Mouse (Mus musculus): ENCODE data around the gene Gm49450.
A peak's percentile ranks its signal among the peaks of the same experiment; 100 is the strongest.
"Not testable (repeated sequence)": the region's sequence is repeated elsewhere in the genome, so short reads cannot be mapped to it uniquely, and the experiment has no call there.

Gene Gm49450

DNA sequence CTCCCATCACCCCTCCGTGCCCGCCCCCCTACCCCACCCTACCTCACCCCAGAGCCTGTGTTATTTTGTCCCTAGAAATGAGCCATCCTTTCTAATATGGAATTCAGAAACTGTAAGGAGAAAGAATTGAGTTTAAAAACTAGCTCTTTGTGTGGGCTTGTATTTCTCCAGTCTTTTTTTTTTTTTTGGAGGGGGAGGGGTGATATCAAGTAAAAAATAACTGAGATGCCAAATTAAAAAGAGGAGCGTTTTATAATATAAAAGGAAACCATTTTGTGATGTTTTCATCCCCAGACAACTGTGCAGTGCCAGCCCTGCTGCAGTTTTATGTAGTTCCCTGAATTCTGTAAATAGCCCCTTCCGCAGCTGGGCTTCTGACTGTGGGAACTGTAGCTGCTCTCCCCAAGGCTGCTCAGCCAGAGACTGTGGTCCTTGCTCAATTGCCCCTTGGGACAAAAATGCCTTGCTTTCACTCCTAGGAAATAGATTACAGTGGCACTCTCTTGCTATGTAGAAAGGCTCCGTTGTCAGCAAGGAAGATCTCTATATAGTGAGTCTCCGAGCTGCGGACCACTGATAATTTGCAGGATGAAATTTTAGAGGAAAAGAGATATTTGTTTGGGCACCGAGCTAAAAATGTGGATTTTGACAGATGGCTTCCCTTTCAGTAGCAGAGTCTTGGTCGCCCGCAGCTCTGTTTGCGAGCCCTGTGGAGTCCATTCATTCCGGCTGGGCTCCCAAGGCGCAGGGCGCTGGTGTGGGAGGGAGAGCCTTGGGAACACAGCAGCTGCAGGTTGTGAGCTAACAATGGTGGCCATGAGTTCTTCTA is 1.3 kb upstream of the Gm49450 start:
- peak; percentile 58 to 69 for DNase-seq (ENCODE audit: low spot score in 2 of 2)

DNA sequence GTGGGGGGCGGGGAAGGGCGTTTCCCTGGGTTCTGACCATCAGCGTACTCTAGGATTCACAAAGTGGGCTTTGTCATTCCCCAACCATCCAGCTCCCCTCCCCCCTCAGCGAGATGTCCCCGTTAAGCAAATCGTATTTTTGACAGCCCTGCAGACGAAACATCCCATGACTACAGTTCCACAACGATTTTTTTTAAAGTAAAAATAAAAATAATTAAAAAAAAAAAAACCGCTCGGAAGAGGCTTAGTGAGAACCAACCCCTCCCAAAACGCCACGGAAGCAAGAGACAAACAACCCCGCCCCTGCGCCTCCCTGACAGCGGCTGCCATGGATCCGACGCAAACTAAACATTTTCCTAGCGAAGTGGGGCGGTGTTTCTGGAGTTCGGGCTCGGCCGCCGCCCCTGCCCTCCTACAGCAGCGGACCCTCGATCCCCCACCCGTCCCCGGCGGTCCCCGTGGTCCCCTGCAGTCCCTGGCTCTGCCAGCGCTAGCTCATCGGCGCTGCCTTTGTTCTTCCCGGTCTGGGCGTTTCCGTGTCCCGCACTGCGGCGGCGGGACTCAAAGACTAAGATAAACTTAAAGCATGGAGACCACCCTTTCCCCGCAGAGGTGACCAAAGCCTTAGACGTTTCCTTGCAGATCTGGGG is 475 bp downstream of the Gm49450 start:
- DNase-seq (ENCODE audit: low spot score in 2 of 2) = no peak

DNA sequence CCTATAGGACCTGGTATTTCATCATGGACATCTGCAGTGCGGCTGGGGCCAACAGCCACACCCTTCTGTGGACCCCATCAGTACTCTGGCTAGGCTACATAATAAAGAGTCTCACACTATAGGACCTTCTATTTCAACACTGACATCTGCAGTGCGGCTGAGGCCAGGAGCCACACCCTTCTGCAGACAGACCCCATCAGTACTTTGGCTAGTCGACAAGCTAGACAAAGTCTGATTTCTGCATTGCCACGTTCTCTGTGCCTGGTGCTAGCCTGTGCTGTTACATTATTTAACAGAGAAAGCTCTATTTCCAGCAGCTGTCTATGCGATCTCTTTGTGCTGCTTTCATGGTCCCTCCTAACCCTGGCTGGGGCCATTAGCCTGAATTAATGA is 1.3 kb downstream of the Gm49450 start:
- DNase-seq (ENCODE audit: low spot score in 2 of 2) = no peak

DNA sequence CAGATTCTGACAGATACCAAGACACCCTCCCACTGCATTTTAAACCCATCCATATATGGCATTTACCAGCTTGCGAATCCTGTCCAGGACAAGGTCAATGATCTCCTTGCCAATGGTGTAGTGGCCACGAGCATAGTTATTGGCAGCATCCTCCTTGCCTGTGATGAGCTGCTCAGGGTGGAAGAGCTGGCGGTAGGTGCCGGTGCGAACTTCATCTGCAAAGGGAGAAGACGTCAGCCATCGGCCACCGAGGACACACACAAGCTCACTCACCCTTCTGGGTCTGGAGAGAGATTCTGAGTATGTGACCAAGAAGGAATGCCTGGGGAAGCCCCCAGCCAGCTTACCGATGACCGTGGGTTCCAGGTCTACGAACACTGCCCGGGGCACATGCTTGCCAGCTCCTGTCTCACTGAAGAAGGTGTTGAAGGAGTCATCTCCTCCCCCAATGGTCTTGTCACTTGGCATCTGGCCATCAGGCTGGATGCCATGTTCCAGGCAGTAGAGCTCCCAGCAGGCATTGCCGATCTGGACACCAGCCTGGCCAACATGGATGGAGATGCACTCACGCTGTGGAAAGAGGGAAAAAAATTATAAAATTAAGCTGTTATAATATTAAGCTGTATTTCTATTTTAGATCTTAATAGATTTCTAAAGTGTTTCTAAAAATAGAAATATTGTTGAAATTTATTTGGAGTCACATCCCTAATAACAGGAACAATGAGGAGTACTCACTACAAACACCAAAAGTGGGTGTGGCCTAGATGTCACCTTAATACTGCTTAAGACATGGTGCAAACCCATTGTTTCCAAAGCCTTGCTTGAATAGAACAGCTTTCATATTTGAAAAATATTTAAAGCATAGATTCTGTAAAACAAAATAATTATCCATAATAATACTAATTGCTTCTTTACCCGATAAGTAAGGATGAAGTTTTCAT is 2.0 kb downstream of the Gm49450 start:
- not testable (repeated sequence) for DNase-seq (ENCODE audit: low spot score in 2 of 2)

DNA sequence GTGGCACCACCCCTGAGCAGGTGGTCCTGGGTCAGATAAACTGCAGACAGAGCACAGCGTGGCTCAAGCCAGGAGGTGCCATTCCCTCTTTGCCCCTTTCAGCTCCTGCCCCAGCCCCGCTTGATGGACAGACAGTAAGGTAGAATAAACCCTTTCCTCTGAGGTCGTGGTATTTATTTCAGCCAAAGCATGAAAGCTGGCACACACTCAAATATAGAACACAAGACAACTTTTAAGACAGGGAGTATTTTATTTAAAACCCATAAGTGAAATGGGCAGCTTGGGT is 3.8 kb downstream of the Gm49450 start:
- no peak for DNase-seq (ENCODE audit: low spot score in 2 of 2)

- no peak for DNase-seq (ENCODE audit: low spot score in 2 of 2)
Measured at GRCm38 (mm10) chr15:98948857-98949606, 4.3 kb downstream of the Gm49450 start.

DNA sequence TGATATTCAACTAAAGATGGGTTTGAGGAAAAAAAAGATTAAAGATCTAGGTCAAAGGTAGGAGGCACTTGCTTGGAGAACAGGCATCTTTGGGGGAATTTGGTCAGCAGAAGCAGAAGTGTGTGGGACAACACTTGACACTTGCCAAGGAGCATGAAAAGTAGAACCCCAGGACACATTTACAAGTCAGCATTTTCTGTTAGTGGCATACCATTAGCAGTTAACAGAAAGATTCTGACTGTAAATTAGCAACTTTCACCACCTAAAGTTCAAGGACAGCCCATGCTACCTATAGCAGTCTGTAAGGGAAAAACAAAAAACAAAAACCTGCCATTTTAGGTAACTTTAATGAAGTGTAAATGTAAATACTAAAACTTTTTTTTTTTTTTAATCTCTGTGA is 5.0 kb downstream of the Gm49450 start:
- DNase-seq (ENCODE audit: low spot score in 2 of 2) = no peak

GRCm38 (mm10) chr15:98947884-98948283 is 5.5 kb downstream of the Gm49450 start:
- DNase-seq (ENCODE audit: low spot score in 2 of 2) = no peak

- DNase-seq (ENCODE audit: low spot score in 2 of 2) = no peak
Measured at GRCm38 (mm10) chr15:98943133-98943532, 10.2 kb downstream of the Gm49450 start.

DNA sequence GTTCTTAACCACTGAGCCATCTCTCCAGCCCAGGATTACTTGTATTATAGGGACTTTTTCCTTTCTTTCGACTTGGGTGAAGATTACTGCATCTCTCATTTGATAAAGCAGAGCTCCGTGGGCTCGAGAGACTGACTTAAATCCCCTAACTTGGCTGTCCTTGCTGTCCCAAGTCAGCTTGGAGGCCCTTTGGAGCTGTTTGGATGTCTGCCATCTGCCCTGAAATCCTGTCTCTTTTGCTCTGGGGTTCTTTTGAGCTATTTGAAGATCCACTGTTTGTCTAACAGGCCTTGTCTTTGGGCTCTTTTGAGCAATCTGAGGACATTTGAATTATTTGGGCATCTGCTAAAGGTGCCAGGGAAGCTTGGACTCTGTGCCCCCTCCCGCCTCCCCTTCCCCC is 11.3 kb downstream of the Gm49450 start:
- no peak for DNase-seq (ENCODE audit: low spot score in 2 of 2)

- DNase-seq (ENCODE audit: low spot score in 2 of 2) = no peak
Measured at GRCm38 (mm10) chr15:98941539-98941938, 11.8 kb downstream of the Gm49450 start.

DNA sequence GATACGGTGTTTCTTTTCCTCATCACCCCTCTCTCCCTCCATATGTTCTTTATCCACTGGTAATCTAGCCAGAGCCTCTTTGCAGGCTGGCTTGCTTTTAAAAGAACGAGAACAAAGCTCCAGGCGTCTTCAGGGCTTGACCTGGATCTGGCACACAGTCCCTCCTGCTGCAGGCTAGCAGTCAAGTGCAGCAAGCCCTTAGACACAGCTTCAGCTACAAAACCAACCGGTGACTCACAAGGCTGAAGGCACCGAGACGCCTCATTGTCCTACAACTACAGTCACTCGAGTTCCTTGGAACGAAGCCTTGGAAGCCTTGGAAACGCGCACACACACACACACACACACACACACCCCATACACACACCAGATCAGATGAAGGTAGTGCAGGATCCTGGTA is 12.5 kb downstream of the Gm49450 start:
- DNase-seq (ENCODE audit: low spot score in 2 of 2) = no peak

GRCm38 (mm10) chr15:98934217-98934839 is 19.0 kb downstream of the Gm49450 start, which contains the start of gene Tuba1b:
Tuba1b (minus strand) TSS chr15:98934565.
- DNase-seq (ENCODE audit: low spot score in 2 of 2) = peak; percentile 86 to 90

- DNase-seq (ENCODE audit: low spot score in 2 of 2) = peak; percentile 96 to 97
Measured at GRCm38 (mm10) chr15:98933833-98934216, 19.5 kb downstream of the Gm49450 start.

DNA sequence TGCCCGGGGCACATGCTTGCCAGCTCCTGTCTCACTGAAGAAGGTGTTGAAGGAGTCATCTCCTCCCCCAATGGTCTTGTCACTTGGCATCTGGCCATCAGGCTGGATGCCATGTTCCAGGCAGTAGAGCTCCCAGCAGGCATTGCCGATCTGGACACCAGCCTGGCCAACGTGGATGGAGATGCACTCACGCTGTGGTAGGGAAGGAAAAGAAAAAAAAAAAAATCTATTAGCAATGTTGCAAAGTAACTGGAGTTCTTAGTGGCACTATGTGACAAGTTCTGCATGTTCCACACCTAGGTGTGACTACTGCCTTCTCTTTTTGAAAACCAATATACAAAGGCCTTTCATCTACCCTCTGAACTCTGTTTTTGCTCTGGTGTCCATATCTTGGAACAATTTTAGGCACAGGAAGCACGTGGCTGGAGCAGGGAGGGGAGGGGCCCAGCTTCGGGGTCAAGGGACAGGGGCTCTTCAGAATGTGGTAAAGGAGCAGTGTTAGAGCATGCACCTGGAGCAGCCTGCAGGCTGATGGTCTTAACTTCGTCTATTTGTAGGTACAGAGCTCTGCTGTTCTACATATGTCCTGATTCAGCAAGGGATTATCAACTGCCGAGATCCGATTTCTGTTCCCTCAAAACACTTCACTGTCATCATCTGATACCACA is 20.2 kb downstream of the Gm49450 start:
- DNase-seq (ENCODE audit: low spot score in 2 of 2) = not testable (repeated sequence)

DNA sequence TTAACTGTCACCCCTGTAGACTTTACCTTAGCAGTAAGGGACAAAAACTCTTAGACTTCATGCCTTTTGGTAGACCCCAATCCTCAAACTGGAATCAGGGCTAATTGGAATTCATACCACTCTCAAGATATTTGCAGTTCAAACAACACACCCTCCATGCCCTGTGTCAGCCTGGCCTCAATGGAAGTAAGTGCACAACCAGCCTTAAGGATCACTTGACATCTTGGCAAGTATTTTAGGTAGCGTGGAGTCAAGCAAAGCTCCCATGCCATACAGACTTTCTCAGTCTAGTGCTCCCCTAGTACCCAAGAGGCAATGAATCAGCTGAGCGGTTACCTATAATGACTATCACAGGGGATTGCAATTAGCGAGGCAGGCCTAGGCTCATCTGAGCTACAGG is 22.4 kb downstream of the Gm49450 start:
- DNase-seq (ENCODE audit: low spot score in 2 of 2) = no peak

DNA sequence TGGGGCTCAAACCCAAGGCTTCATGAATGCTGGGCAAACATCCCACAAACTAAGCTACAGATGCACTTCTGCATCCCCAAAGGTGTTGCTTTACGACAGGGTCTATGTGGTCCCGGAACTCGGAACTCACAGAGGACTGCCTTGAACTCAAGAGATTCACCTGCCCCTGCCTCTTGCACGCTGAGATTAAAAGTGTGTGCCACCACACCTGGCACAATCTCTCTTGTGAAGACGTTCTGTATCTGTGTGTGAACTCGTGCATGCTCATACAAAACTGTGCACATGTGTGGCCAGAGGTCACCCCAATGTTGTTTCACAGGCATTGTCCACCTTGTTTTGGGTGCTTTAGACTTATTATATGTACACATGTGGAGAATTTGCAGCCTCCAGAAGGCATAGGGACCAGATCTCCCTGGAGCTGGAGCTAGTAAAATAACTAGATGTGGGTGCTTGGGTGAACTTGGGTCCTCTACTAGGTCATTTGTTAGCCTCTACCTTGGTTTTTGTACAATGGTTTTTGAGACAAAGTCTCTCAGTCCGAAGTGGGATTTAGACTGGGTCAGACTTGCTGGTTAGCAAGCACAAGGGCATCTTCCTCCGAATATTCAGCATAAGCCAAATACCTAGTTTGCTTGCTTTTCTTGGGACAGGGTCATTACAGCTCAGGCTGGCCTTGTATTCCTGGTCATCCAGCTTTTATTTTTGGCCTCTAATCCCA is 23.2 kb downstream of the Gm49450 start:
- DNase-seq (ENCODE audit: low spot score in 2 of 2) = no peak

GRCm38 (mm10) chr15:98928598-98929240 is 24.6 kb downstream of the Gm49450 start:
- peak; percentile 77 to 79 for DNase-seq (ENCODE audit: low spot score in 2 of 2)

- DNase-seq (ENCODE audit: low spot score in 2 of 2) = no peak
Measured at GRCm38 (mm10) chr15:98927566-98927965, 25.8 kb downstream of the Gm49450 start.

Data from right cerebral cortex, adult 2 months (tissue).